Mouse (Mus musculus): ENCODE measurements around the gene Asb4. TPM values are rescaled to one million over a fixed set of nuclear protein-coding genes. Genes with fewer than 3 reads are reported as not detected.

Asb4 gene
- polyA plus RNA-seq (2012; ENCODE audit: low replicate concordance): not detected in 2 replicates

DNA sequence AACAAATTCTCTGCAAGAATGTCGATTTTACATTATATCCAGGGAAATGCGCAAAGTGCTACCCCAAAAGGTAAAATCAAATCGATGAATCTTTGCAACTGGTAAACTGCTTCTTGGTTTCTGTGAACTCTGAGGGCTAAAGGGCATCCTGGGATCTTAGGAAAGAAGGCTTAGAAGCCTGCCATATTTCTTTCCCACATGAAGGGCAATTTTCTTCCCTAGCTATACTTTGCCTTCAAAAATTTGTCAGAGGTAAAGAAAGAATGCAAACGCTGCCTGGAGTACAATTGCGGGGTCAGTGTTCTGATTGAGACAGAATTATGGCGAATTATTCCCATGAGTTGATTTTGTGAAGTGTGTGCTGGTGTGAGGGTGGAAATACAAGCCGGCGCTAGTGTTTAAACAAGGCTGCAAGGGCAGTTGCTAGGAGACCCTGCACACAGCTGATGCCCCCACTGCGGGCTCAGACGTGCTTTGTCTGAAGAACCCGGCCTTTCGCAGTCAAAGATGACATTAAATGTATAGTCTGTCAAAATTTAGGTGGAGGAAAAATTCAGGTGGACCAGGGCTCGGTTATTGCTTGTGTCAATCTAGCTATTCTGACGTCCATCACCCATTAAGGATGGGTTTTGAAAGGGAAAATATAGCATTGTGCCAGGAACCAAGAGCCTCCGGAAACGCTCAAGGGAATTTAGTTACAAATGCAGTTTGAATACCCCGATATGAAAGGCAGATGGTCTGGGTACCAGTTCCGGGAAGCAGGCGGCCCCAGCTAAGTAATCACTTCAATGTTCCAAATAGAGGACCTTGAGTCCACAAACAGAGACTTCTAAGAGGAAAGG lies at the start of gene Asb4:
Gene Asb4 (plus strand): TSS at position 51 of the 842 bp plus-strand sequence.

Other genes with a start within 250 kb of the Asb4 start
- not detected in 2 replicates for gene Pon1, start 189.4 kb upstream of the Asb4 start, polyA plus RNA-seq (2012; ENCODE audit: low replicate concordance)
- 0.56 TPM in 1 of 2 replicates, not detected in the other for gene Pon3, start 127.1 kb upstream of the Asb4 start, polyA plus RNA-seq (2012; ENCODE audit: low replicate concordance)
- gene Pon2, start 84.9 kb upstream of the Asb4 start, polyA plus RNA-seq (2012; ENCODE audit: low replicate concordance): 23.6 and 30.8 TPM in 2 replicates
- 0.08 TPM in 1 of 2 replicates, not detected in the other for gene Pdk4, start 112.9 kb downstream of the Asb4 start, polyA plus RNA-seq (2012; ENCODE audit: low replicate concordance)